Mouse (Mus musculus) kidney, adult 9 months (tissue): ENCODE results near the gene Bst2.

Source experiments
- DNase-seq: peaks from one replicate; pipeline ENCODE4 v3.0.0; 2022

Gene Bst2

GRCm38 (mm10) chr8:71558958-71559690, 21.9 kb upstream of the Bst2 start:
- peak; percentile 90 for DNase-seq

GRCm38 (mm10) chr8:71558071-71558957, 21.1 kb upstream of the Bst2 start, which contains the start of gene Tmem221:
Gene Tmem221, minus strand, starts transcription at chr8:71558871.
- DNase-seq: no peak

GRCm38 (mm10) chr8:71554644-71555043, 17.4 kb upstream of the Bst2 start:
- DNase-seq: no peak

GRCm38 (mm10) chr8:71554001-71554400, 16.7 kb upstream of the Bst2 start:
- no peak for DNase-seq

GRCm38 (mm10) chr8:71552770-71553169, 15.5 kb upstream of the Bst2 start:
- DNase-seq: no peak

- DNase-seq: no peak
Observed at GRCm38 (mm10) chr8:71550754-71551153, 13.5 kb upstream of the Bst2 start.

- DNase-seq: no peak
Observed at GRCm38 (mm10) chr8:71547590-71547989, 10.3 kb upstream of the Bst2 start.

GRCm38 (mm10) chr8:71545053-71545452, 7.8 kb upstream of the Bst2 start:
- no peak for DNase-seq

- DNase-seq: no peak
Observed at GRCm38 (mm10) chr8:71543755-71544154, 6.5 kb upstream of the Bst2 start.

GRCm38 (mm10) chr8:71542632-71543343, 5.5 kb upstream of the Bst2 start, which contains the start of gene Mvb12a:
Gene Mvb12a, plus strand, starts transcription at chr8:71542922.
- peak; percentile 99 for DNase-seq

GRCm38 (mm10) chr8:71535663-71536062, 1.6 kb downstream of the Bst2 start:
- no peak for DNase-seq

- DNase-seq: no peak
Observed at GRCm38 (mm10) chr8:71534263-71534810, 2.9 kb downstream of the Bst2 start.

GRCm38 (mm10) chr8:71530735-71531467, 6.4 kb downstream of the Bst2 start:
- DNase-seq: peak; percentile 52

GRCm38 (mm10) chr8:71528362-71529073, 8.7 kb downstream of the Bst2 start:
- peak; percentile 49 for DNase-seq

- DNase-seq: no peak
Observed at GRCm38 (mm10) chr8:71527162-71527870, 9.9 kb downstream of the Bst2 start.

- DNase-seq: no peak
Observed at GRCm38 (mm10) chr8:71526272-71526671, 11.0 kb downstream of the Bst2 start.

GRCm38 (mm10) chr8:71525226-71526050, 11.8 kb downstream of the Bst2 start, which contains the start of gene Ccdc194:
Gene Ccdc194, minus strand, starts transcription at chr8:71525711.
- no peak for DNase-seq

GRCm38 (mm10) chr8:71521634-71522033, 15.6 kb downstream of the Bst2 start:
- peak; percentile 95 for DNase-seq

GRCm38 (mm10) chr8:71519037-71519825, 18.0 kb downstream of the Bst2 start:
- DNase-seq: peak; percentile 76
